Mouse (Mus musculus): ENCODE measurements at regions not wholly inside any gene's neighbourhood (a gene's known extent, or its start where the extent isn't known, plus 50 kb on each side); places are given as distances from the start of the nearest gene placed in this dataset.

GRCm38 (mm10) chr1:184478006-184478405 is 254.4 kb downstream of the Hlx start:
- intact Hi-C loops (cut with DNase I), result no loop called here

DNA sequence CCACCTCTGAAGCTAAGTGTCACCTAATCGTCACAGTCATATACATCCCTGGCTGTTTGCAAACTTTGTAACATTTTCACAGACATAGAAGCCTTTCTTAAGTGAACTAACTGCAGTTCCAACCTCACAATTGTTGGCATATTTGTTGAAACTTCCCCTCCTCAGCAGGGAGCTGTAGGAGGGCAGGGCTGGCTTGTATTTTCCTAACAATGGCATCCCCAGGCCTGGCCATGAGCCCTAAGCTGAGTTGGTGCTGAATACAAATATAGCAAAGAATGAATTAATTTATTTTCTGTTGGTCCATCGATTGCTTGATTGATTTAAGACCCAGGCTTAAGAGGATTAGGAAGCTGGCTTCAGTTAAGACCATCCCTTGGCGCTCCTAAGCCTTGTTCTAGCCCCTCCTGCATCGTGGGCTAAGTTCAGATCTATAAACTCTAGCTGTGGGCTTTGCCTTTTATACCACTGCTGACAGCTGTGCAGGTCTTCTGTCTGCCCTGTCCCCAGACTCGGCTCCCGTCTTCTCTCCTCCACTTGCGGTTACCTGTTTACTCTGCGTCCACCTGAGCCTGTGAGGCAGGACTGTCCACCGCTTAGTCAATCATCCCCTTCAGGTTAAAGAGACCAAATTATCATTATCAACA is 269.8 kb downstream of the Hlx start:
- intact Hi-C loops (cut with DNase I), result no loop called here

DNA sequence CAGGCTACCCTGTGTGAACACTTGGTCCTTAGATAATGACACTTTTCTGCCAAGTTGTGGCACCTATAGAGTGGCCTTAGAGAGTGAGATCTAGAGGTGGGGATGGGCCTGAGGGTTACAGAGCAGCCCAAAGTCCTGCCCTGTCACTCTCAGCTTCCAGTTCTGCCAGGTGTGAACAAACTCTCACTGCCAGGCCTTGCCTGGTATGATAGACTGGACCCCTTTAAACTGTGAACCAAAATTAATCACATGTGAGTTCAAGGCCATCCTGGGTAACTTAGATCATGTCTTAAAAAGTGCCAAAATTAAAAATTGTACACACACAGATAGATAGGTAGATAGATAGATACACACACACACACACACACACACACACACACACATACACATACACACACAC is 271.0 kb downstream of the Hlx start:
- intact Hi-C loops (cut with DNase I), result no loop called here

GRCm38 (mm10) chr1:184456727-184457126 is 275.7 kb downstream of the Hlx start:
- intact Hi-C loops (cut with DNase I), result no loop called here

DNA sequence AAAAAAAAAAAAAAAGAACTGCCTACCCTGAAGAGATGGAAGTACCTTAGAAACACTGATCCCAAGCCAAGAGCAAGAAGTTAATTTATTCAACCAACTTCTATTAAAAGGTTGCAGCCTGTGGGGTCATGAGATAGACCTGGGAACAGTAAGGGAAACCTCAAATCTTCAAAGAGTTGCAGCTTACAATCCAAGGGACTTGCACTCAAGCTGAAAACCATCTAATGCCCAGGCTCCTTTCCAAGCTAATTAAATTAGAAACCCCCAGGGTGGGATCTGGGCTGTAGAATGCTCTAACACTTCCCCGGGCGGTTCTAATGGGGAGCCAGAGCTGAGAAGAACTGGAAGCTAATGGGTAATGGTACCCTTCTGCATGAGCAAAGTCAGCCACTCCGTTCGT is 278.0 kb downstream of the Hlx start:
- intact Hi-C loops (cut with DNase I), result no loop called here

GRCm38 (mm10) chr1:184453673-184454072 is 278.7 kb downstream of the Hlx start:
- intact Hi-C loops (cut with DNase I), result no loop called here

DNA sequence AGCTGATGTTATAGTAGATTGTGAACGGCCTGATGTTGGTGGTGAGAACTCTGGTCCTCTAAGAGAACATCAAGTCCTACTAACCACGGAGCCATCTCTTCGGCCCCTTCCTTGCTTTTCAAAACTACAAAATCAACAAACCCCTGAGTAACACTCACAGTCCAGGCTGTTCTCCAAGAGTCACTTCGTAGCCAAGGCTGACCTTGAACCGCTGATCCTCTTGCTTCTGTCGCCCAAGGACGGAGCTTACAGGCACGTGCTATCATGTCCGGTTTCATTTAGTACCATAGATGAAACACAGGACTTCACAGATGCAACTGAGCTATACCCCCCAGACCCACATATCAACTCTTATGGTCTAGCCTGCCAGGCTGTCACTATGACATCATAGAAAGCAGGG is 279.4 kb downstream of the Hlx start:
- intact Hi-C loops (cut with DNase I), result no loop called here

GRCm38 (mm10) chr1:184451686-184452085 is 280.7 kb downstream of the Hlx start:
- intact Hi-C loops (cut with DNase I), result no loop called here

DNA sequence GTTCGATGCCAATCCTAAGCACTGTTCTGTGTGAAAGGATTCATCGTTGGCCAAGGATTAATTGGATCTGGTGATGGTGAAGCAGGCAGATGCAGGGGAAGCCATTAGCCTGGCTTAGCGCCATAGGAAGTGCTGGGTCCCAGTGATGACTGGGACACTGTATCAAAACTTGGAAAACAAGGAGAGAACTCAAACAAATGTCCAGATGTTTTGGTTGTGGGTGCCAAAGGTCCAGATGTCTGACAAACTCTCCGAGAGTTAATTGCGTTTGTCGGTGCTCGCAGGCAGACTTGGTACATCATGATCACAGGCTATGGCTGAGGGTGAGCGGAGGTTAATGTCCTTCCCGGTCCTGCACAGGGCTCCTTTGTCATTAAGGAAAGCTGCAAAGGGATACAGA is 283.4 kb downstream of the Hlx start:
- intact Hi-C loops (cut with DNase I), result no loop called here

DNA sequence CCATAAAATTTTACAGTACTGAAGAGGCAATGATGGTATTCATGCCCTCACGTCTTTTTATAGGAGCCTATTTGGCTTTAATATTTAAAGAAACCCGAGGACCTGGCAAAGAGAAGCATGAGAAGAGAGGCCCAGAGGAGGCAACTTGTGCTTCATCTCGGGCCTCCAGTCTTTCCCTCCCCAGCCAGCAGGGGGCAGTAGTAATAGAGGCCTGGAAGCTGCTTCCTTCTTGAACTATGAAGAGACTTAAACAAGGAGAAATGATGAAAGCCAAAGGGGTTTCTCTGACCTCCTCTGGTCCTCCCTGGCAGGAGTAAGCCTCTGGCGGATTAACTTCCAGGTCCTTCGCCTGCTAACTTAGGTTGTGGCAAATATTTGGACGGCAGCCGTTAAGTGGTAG is 284.5 kb downstream of the Hlx start:
- intact Hi-C loops (cut with DNase I), result loop anchor here (2.0 kb wide), 1 partner anchor 291 kb away; no protein-coding TSS in a partner anchor

DNA sequence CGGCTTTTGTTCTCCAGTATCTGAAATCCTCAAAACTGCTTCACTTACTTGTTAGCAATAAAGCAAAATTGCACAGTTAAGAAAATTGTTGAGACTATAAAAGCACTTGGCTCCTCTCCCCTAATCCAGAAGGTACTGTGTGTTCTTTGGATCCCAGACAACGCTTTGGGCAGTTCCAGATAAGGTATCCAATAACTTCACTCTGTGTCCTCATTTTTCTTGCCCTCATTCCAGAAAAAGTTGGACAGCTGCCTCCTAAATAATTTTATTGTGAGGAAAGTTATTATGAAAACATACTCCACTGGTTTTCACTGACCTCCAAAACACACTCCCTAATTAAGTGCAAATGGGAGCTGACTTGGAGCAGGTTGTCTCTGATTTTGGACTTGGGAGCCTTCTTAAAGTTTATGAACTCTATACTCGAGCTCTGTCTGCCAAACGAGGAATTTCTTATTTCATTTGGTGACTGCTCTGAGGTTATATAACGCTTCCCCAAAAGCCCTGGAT is 285.2 kb downstream of the Hlx start:
- intact Hi-C loops (cut with DNase I), result loop anchor here (2.0 kb wide), 1 partner anchor 292 kb away; no protein-coding TSS in a partner anchor

DNA sequence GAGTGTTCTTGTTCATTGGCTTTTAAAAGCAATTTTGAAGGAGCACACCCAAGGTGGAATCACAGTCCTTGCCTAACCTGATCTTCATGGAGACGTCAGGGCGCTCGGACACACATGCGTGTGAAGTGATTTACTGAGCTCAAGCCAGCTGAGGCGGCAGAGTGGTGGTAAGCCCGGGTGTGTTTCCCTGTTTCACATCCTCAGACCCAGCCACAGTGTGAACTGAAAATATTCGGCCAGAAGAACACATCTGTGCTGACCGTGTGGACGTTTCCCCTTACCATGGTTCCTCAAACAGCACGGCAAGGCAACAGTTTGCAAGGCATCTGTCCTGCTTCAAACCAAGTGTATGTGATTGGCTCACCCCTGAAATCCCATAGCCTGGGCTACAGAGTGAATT is 288.2 kb downstream of the Hlx start:
- intact Hi-C loops (cut with DNase I), result no loop called here

GRCm38 (mm10) chr1:184442701-184443100 is 289.7 kb downstream of the Hlx start:
- intact Hi-C loops (cut with DNase I), result no loop called here

DNA sequence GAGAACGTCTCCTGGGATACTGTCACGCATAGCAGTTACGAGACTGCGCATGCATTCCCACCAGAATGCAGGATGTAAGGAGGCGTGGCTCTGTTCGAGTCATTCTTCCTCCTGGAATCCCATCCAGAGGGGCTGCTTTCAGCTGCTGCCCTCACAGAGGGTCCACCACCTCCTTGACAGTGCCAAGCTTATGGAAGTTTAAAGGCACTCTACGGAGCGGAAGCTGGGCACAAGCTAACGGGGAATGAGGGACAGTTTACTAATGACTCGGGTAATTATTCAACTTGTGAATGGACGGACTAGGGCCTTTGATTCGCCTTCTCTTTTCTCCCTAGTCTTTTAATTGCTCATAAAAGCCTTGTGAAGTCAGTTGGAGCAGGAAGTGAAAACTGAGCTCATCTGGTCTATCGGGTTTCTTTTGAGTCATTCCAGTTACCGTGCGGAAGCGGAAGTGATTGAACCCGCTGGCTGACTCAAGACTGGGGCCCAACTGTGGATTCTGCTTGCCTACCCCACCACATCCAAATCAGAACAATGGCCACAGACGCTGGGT is 291.3 kb downstream of the Hlx start:
- intact Hi-C loops (cut with DNase I), result no loop called here

DNA sequence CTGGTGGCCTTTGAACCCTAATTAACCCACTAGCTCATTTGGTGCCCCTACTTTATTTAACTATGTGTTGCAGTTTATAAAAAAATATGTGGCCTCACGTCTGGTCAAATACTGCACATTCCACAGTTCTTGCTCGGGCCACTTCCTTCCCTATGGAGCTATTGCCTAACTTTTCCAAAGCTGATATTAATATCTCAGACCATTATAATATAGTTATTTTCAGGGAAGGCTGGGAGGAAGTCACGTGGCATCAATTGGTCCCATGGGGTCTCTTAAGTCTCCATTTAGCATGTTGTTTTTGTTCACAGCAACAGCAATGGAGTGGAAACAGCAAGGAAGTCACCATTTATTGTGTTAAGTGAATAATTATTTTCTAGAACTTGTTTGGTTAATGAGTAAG is 292.9 kb downstream of the Hlx start:
- intact Hi-C loops (cut with DNase I), result no loop called here

- intact Hi-C loops (cut with DNase I), result no loop called here
Measured at GRCm38 (mm10) chr1:184436387-184436786, 296.0 kb downstream of the Hlx start.

DNA sequence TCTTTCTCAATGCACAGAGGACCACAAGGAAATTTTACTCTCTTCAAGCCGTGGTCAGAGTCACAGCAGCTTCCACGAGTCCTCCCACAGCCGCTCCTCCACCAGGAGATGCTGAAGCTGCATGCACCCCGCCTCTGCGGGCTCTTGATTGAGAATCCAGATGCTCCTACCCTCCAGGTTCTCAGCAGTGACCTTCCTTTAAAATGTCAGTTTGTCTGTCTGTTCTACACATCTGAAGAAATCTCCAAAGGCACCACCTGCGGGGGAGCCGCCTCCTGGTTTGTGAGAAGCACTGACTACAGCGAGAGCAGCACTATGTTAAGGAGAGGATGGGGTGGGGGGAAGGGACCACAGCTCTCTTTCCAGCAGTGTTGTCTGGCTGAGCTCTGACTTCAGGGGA is 303.8 kb downstream of the Hlx start:
- intact Hi-C loops (cut with DNase I), result no loop called here

DNA sequence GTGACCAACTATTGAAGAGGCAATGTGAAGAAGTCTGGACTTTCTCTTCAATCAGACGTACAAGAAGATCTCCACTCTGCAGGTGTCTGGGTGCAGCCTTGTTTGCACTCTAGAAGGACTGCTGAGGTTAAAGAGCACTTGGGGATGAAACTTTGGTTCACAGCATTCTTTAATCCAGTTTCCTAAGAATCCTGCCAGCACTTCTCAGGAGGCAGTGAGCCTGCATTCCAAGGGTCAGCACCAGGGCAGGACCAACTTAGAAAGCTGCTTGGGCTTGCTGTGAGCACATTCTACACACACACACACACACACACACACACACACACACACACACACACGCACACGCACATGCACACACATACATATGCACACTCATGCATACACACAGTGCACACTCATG is 304.4 kb downstream of the Hlx start:
- intact Hi-C loops (cut with DNase I), result no loop called here

- intact Hi-C loops (cut with DNase I), result no loop called here
Measured at GRCm38 (mm10) chr1:184425694-184426093, 306.7 kb downstream of the Hlx start.

DNA sequence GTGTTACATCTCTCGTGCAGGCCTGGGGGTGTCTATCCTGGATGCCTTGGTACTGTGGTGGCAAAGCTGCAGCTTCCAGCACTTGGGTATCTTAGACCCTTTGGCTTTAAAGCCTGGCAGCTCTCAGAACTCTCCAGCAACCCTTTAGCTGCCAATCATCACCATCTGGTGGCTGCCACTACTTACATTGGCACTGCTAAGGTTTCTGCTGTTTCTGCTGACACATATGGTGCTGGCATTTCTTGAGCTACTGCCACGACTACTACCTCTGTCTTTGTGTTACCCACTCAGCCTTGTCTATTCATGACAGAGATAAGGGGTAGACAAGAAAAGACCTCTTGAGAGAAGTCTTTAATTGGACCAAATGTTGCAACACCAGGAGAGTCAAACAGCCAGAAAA is 308.4 kb downstream of the Hlx start:
- intact Hi-C loops (cut with DNase I), result no loop called here

DNA sequence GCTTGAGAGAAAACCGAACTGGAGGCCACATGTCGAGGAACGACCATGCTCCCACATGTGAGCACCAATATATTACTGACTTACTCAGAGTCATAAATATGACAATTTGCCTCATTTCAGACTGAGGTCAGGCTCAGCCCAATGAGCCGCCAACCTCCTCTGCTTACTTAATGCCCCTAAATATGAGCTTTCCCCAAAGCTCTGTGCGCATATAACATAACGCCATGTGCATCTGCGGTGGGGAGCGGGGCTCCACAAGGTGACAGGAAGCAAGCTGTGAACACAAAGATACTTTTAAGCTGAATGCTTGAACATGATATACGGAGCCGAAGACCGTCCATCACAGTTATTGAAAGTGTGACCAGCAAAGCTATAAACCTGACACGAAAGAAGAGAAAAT is 319.8 kb downstream of the Hlx start:
- intact Hi-C loops (cut with DNase I), result no loop called here

GRCm38 (mm10) chr1:184411066-184411465 is 321.4 kb downstream of the Hlx start:
- intact Hi-C loops (cut with DNase I), result no loop called here

- intact Hi-C loops (cut with DNase I), result no loop called here
Measured at GRCm38 (mm10) chr1:184409986-184410385, 322.4 kb downstream of the Hlx start.
